Mouse (Mus musculus) testis, adult 2 months (tissue): Measurements from ENCODE around the gene Bcor.

Source experiments
- CTCF ChIP-seq: fragments of 200-500 bp; IDR thresholded peaks from 2 replicates; pipeline ENCODE4 v1.5.1; 2012; ENCODE audit warnings: low read depth, mild to moderate bottlenecking, inconsistent platforms, low read length, moderate library complexity; ENCODE audit not compliant: control insufficient read depth, insufficient read depth, insufficient replicate concordance
- POLR2A ChIP-seq: fragments of 200-500 bp; IDR thresholded peaks from 2 replicates; pipeline ENCODE4 v1.6.1; 2012; ENCODE audit warnings: low read depth, mild to moderate bottlenecking, inconsistent platforms, low read length, moderate library complexity; ENCODE audit not compliant: control insufficient read depth

DNA sequence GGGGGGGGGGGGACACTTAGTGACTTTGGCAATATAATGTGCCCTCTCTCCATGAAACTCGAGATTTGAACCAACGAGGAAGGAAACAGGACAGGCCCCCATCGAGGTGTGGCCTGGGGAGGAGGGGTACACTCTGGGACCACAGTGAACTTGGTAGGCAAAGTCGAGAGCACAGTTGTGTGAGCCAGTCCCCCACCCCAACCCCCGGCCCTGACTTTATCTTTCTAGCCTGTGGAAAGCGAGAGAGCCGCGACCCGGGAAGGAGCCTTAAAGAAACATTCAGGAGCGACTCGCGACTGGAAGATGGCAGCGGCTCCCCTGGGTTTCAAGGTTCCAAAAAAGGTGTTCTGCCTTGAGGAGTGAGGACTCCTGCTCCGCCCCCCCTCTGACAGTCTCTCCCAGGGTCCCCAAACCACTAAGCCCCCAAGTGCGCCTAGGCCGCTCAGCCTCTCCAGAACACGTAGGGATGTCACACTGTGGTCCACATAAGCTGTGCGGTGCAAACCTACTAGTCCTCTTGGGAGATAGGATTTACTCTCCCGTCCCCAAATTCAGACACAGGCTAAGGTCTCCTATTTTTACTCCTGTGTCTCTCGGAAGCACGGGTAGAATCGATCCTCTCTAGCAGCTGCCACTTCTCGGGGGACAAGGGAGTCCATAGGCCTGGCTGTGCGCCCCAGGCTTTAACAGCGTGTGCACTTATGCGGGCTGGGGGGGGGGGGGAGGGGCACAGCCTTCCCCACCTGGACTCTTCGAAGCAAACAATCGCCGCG lies 4.9 kb downstream of the Bcor start:
- TF ChIP-seq CTCF (no peak), POLR2A (no peak)
